Mouse (Mus musculus) lung, adult 10 weeks (tissue): ENCODE data around the gene 4933402N03Rik. TPM values are rescaled to one million over a fixed set of nuclear protein-coding genes. Genes with fewer than 3 reads are reported as not detected.

Experiments
- polyA plus RNA-seq: library from polyadenylated mRNA; stranded (reverse); fragments of 350-450 nt; fragmentation: Illumina TruSeq; extraction: RNeasy Lipid Tissue Mini Kit (QIAGEN cat#74804); gene quantifications from one replicate; pipeline ENCODE4 v1.2.3, GENCODE M21; 2014; ENCODE audit warnings: low read depth, low replicate concordance; ENCODE audit not compliant: insufficient read depth

Gene 4933402N03Rik
- polyA plus RNA-seq = not detected

GRCm38 (mm10) chr7:131146214-131146613 is at the start of gene 4933402N03Rik:
TSS of gene 4933402N03Rik (minus strand) at chr7:131146314.

DNA sequence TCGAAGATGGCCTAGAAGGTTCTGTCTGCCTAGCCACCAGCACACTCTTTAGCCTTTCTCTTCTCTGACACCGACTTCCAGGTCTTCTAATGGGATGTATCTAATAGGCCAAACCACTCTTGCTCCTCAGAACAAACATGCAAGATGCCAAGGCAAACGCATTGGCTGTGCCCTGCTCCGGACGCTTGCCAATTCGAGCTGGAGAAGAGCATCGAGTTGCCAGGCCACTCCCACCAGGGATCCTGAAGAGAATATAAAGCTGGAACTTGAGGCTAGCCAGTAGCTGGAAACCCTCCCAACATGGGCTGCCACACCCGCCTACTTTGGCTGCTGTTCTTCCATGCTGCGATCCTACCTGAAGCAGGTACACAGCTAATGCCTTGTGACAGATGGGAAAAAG is 28.0 kb upstream of the 4933402N03Rik start, which contains the start of gene 5430419D17Rik:
Gene 5430419D17Rik (plus strand): TSS at position 282 of the 400 bp plus-strand sequence.

Other genes with a start within 250 kb of the 4933402N03Rik start
- gene Htra1, start 210.2 kb downstream of the 4933402N03Rik start, polyA plus RNA-seq = 55.0 TPM
- gene Dmbt1, start 114.3 kb downstream of the 4933402N03Rik start, polyA plus RNA-seq = 0.04 TPM
- not detected for gene 5430419D17Rik, start 28.1 kb upstream of the 4933402N03Rik start, polyA plus RNA-seq
- gene Cuzd1, start 176.0 kb upstream of the 4933402N03Rik start, polyA plus RNA-seq = not detected
- not detected for gene Fam24b, start 183.2 kb upstream of the 4933402N03Rik start, polyA plus RNA-seq
- not detected for gene Fam24a, start 187.6 kb upstream of the 4933402N03Rik start, polyA plus RNA-seq
- gene 2310057M21Rik, start 216.4 kb upstream of the 4933402N03Rik start, polyA plus RNA-seq = 2.9 TPM
- 24.8 TPM for gene Pstk, start 224.8 kb upstream of the 4933402N03Rik start, polyA plus RNA-seq